Mouse (Mus musculus) megakaryocyte, embryonic 14.5 days (primary cell): ENCODE measurements around the gene St6galnac3.

Source experiments
- FLI1 ChIP-seq: IDR thresholded peaks from 2 replicates; pipeline ENCODE4 v1.6.1; 2012; ENCODE audit warnings: low read length, inconsistent platforms, mixed read lengths
- GATA1 ChIP-seq: IDR thresholded peaks from 3 replicates; pipeline ENCODE4 v1.6.1; 2012; ENCODE audit warnings: mixed read lengths, low read length, inconsistent platforms, borderline replicate concordance

DNA sequence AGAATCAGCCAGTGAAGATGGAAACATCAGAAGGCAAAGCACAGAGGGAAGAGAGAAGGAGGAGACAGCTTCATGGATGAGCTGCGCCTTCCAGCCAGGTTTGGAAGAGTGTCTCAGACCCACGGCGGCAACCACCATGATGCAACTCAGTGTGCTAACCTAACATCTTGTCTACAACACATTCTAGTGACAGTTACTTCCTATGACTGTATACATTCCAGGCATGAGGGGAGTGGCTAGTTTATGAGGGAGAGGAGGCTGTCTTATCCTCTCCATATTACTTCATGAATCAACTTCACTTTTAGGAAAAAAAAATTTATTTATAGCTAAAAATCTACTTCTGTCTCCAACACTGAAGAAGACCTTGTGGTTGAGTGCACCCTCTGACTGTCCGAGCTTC is 264.8 kb downstream of the St6galnac3 start:
- no peak for TF ChIP-seq GATA1
- TF ChIP-seq FLI1: no peak
